Mouse (Mus musculus) olfactory bulb, adult 2 months (tissue): ENCODE data around the gene Pttg1ip.

Experiments used
- CTCF ChIP-seq: fragments of 200-500 bp; IDR thresholded peaks from 2 replicates; pipeline ENCODE4 v1.5.1; 2012; ENCODE audit warnings: low read depth, mild to moderate bottlenecking, low read length, moderate library complexity; ENCODE audit not compliant: insufficient read depth
- POLR2A ChIP-seq: fragments of 200-500 bp; IDR thresholded peaks from 2 replicates; pipeline ENCODE4 v1.6.1; 2012; ENCODE audit warnings: mild to moderate bottlenecking, low read depth, low read length, moderate library complexity; ENCODE audit not compliant: insufficient read depth

GRCm38 (mm10) chr10:77572225-77572624 is 9.3 kb upstream of the Pttg1ip start:
- no peak for TF ChIP-seq CTCF
- no peak for TF ChIP-seq POLR2A
